Mouse (Mus musculus): Measurements from ENCODE around the gene Glra4.
"Not testable (repeated sequence)": the region's sequence is repeated elsewhere in the genome, so short reads cannot be mapped to it uniquely, and the experiment has no call there.

Gene Glra4

DNA sequence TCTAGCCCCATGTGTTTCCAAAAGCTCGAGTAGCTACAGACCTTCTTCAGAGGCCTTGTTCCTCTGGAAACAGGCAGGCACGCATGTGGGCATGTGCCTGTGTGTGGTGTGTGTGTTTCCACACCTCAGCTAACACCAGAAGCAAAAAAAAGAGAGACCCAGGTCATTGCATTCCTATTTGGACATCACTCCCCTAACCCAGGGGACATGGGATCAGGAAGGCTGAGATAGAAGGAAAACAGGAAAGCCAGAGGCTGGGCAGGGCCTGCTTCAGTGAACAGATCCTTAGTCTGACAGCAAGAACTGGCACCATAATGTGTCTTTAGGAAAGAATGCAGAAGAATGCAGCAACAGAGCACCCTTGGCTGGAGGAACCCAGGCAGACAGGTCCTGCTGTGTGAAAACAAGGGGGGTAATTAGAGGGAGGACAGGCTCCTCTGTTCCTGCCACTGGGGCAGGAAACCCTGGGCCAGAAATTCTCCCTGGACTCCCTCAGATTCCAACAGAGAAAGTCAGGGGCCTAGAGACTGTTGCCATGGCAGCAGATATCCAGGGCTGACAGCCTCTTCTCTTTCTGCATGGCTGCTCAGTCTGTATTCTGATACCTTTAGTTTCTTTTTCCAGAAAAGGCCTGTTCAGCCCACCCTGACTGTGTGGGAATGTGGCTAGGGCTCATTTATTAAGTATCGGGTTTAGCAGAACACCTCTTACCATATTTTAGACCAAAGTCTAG lies 65.0 kb downstream of the Glra4 start:
- DNase-seq (ENCODE audit: low spot score): not testable (repeated sequence)

GRCm38 (mm10) chrX:136708782-136709181 lies 71.2 kb downstream of the Glra4 start:
- no peak for DNase-seq (ENCODE audit: low spot score)

DNA sequence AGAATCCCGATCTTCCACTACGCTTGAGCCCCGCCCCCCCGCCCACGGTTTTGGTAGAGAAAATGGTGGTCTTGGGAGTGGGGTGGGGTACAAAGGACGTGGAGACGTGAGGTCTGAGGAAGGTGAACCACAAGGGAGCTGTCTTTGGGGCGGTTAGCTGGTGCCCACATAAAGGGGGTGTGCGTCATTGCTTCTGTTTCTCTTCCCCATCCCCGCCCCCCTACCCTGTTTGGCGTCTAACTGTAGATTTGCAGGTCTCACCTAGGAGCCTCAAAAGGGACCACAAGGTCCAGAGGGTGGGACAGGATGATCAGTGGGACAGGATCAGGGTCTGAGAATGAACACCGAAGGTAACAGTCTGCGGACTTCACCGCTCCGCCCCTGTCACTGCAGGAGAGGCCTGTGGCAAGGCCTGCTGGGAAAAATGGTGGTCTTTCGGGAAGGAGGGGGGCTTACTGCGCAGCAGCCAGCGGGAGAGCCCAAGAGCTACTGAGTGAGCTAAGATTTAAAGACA lies 71.7 kb downstream of the Glra4 start:
- DNase-seq (ENCODE audit: low spot score): peak; percentile 12
